Mouse (Mus musculus): ENCODE data around the gene Aff2. TPM values are rescaled to one million over a fixed set of nuclear protein-coding genes. Genes with fewer than 3 reads are reported as not detected.

Gene Aff2
- 2.9 and 3.5 TPM in 2 replicates for polyA plus RNA-seq (2015; fragmentation: Nextera tagmentation; extraction: Ambion mirVana)

DNA sequence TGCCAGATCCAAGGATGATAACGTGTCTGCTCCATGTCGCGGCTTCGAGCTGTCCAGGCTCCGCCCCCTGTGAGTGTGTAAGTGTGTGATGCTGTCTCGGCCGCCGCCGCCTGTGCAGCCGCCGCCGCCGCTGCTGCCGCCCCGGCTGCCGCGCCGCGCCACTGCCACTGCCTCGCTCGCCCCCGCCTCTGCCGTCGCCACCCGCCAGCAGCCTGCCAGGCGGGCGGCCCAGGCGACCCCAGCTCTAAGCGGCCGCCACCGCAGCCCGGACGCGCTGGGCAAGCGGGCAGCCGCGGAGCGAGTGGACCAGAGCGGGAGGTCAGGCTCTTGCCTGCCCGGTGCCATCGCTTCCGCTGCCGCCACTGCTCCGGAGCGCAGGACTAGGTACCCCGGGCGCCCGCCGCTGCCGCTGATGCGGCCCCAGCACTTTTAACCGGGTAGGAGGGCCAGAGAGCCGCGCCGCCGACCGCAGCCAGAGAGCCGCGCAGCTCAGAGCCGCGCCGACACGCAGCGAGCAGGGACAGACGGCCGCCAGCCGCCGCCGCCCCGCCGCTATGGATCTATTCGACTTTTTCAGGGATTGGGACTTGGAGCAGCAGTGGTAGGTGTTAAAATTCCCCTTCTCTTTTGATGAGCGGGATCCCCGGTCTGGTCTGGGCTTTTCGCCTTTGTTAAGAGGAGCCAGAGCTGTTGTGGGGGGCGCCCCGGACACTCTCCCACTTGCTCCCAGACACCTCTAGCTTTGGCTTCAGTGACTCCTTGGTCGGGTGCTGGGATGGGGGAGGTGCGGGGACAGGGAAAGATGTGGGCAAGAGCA lies at the start of gene Aff2:
TSS of gene Aff2 (plus strand) at position 57 of the 817 bp plus-strand sequence.
- H3K9me3 ChIP-seq, result no peaks in the 10 kb centered on the region
- H3K4me1 ChIP-seq, result 0 out of 2 replicates have a peak, but pooled peaks cover 3% of the 10 kb centered on the region
- peak within 1 kb of the TSS; percentile 41 for H3K9ac ChIP-seq
- no peak within 1 kb of the TSS for H3K27ac ChIP-seq
- no peaks in the 10 kb centered on the region; the same call in 1 of the 2 replicates for H3K27me3 ChIP-seq (replicated peaks)
- H3K36me3 ChIP-seq, result no peaks in the 10 kb centered on the region
- peak within 1 kb of the TSS; percentile 64 for H3K4me2 ChIP-seq
- ATAC-seq (ENCODE audit: insufficient read depth, low FRiP score, low read depth), result peak; percentile 65; the same call in 1 of the 2 replicates
- peak within 1 kb of the TSS; percentile 58 for H3K4me3 ChIP-seq (replicated peaks)
- 9% methylated on average over 70 of the region's 79 CpGs for WGBS

DNA sequence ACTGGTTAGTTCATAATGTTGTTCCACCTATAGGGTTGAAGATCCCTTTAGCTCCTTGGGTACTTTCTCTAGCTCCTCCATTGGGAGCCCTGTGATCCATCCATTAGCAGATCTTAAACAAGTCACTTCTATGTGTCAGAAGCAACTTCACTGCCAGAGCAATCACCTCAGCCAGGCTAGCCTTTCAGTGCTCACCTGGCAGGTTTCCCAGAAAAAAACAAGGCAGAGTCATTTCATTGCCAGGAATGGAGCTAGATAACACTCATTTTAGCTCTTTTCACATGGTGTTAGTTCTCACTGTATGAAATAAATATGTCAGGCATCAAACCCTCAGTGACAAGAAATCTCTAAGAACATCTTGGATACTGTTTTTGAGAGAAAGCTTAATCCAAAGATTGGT lies 22.8 kb upstream of the Aff2 start:
- Histone ChIP-seq H3K4me1 (no peaks in the 10 kb centered on the region), H3K4me3 (replicated peaks) (no peak overlapping the region), H3K27ac (no peak overlapping the region), H3K36me3 (no peaks in the 10 kb centered on the region), H3K9ac (no peak overlapping the region), H3K4me2 (no peak overlapping the region), H3K27me3 (replicated peaks) (no peaks in the 10 kb centered on the region), H3K9me3 (no peaks in the 10 kb centered on the region)
- ATAC-seq (ENCODE audit: insufficient read depth, low FRiP score, low read depth), result no peak

DNA sequence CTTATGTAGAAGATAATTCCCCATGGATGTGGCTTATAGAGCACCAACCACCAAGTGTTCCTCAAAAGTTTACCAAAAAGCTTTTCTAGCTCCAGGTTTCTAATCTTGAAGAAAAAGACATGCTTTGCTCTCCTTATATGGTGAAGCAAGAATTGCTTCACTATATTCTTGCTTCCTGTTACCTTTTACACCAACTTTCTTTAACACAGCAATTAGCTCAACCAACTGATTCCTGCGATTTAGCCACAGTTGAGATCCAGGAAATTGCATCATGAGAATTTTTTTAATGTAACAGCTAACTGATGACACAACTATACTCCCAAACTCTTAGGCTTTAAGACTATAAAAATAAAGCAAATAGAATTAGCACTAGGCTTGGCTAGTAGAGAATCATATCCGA lies 4.5 kb upstream of the Aff2 start:
- H3K4me2 ChIP-seq, result no peak overlapping the region
- 0 out of 2 replicates have a peak, but pooled peaks cover 3% of the 10 kb centered on the region for H3K4me1 ChIP-seq
- no peak overlapping the region for H3K9ac ChIP-seq
- no peak overlapping the region for H3K4me3 ChIP-seq (replicated peaks)
- no peaks in the 10 kb centered on the region; the same call in 1 of the 2 replicates for H3K27me3 ChIP-seq (replicated peaks)
- no peaks in the 10 kb centered on the region for H3K36me3 ChIP-seq
- no peak overlapping the region for H3K27ac ChIP-seq
- H3K9me3 ChIP-seq, result no peaks in the 10 kb centered on the region
- ATAC-seq (ENCODE audit: insufficient read depth, low FRiP score, low read depth), result no peak
- 65% methylated on average over 2 of the region's 2 CpGs for WGBS

DNA sequence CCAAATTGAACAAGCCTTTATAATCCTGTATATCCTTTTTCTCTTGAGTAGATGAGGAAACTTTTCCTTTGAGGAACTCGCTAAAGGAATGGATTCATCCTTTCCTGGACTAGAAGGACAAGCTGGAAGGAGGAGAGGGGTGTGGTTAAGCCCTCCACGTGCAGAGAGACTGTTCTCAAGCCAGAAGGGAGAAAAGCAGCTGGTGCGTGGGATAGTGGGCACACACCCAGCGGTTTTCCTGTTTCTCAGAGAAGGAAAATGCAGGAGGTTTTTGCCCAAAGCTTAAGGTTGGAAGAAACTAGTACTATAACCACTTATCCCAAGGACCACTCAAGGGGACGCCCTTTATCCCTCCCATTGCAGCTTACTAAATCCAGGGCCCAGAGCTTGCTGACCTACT lies 734 bp upstream of the Aff2 start:
- no peak overlapping the region for H3K4me3 ChIP-seq (replicated peaks)
- H3K9ac ChIP-seq, result no peak overlapping the region
- no peaks in the 10 kb centered on the region for H3K36me3 ChIP-seq
- H3K4me2 ChIP-seq, result peak overlapping the region; percentile 64
- WGBS, result 38% methylated on average over 5 of the region's 5 CpGs
- 0 out of 2 replicates have a peak, but pooled peaks cover 3% of the 10 kb centered on the region for H3K4me1 ChIP-seq
- ATAC-seq (ENCODE audit: insufficient read depth, low FRiP score, low read depth), result no peak
- H3K9me3 ChIP-seq, result no peaks in the 10 kb centered on the region
- no peaks in the 10 kb centered on the region; the same call in 1 of the 2 replicates for H3K27me3 ChIP-seq (replicated peaks)
- no peak overlapping the region for H3K27ac ChIP-seq

DNA sequence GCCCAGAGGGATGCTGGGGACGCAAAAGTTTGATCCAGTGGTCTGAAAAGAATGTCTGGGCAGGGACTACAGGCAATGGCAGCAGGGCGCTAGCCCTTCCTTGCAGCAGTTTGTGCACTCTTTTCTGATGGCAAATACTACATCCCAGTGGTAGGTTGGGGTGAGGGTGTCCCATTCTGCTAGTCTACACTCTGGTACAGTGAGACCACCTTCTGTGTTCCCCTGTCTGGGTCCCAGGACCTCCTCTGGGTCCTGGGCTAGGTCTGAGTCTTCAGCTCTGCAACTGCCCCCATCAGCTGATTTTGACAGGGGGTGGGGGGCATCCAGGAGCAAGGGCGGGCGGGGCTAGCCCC lies 233 bp upstream of the Aff2 start:
- Histone ChIP-seq H3K4me3 (replicated peaks) (peak overlapping the region; percentile 58), H3K4me2 (peak overlapping the region; percentile 64), H3K27me3 (replicated peaks) (no peaks in the 10 kb centered on the region; the same call in 1 of the 2 replicates), H3K9me3 (no peaks in the 10 kb centered on the region), H3K4me1 (0 out of 2 replicates have a peak, but pooled peaks cover 3% of the 10 kb centered on the region), H3K9ac (no peak overlapping the region), H3K27ac (no peak overlapping the region), H3K36me3 (no peaks in the 10 kb centered on the region)
- WGBS, result 17% methylated on average over 4 of the region's 4 CpGs
- ATAC-seq (ENCODE audit: insufficient read depth, low FRiP score, low read depth), result no peak

DNA sequence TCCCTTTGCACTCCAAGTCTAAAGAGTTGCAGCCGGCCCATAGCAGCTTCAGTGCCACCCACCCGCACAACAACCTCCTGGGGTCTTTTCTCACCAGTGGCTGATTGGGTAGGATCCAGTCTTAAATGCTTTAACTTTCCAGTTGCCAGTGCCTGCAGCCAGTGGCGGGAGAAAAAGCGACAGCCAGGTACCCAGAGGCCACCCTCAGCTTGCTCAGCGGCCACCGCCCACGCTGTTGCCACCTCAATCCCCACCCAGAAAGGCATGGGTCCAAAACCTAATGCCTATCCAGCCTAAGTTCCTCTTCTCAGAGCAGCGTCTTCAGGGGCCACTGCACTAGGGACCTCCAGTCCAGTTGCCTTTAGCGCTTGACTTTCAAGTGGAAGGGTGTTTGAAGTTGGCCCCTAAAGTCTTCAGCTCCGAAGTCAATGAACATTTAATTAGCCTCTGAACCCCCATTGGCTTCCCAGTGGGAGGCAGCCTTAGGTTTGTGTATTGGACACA lies 1.0 kb downstream of the Aff2 start:
- H3K4me2 ChIP-seq, result peak overlapping the region; percentile 64
- ATAC-seq (ENCODE audit: insufficient read depth, low FRiP score, low read depth), result no peak
- no peak overlapping the region for H3K9ac ChIP-seq
- H3K36me3 ChIP-seq, result no peaks in the 10 kb centered on the region
- H3K4me1 ChIP-seq, result 0 out of 2 replicates have a peak, but pooled peaks cover 3% of the 10 kb centered on the region
- no peaks in the 10 kb centered on the region; the same call in 1 of the 2 replicates for H3K27me3 ChIP-seq (replicated peaks)
- WGBS, result 21% methylated on average over 10 of the region's 10 CpGs
- H3K4me3 ChIP-seq (replicated peaks), result peak overlapping the region; percentile 58
- no peak overlapping the region for H3K27ac ChIP-seq
- no peaks in the 10 kb centered on the region for H3K9me3 ChIP-seq

DNA sequence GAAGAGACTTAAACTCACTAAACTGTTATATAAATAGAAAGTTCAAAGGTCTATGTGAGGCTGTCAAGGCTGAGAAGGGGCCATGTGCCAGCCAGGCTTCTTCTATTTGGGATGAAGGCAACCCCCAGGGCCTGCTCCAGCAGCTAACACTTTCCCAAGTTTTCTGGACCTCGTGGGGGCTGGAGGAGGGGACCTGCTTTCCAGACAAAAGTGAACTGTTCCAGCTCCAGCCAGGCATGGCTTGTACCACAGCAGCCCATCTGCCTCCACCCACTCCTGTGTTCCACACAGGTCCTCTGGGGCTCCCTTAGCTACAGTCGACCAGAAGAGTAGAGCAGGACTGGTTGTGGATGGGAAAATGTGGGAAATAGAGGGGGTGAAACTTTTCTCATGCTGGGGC lies 4.1 kb downstream of the Aff2 start:
- Histone ChIP-seq H3K9ac (no peak overlapping the region), H3K9me3 (no peaks in the 10 kb centered on the region), H3K27me3 (replicated peaks) (no peaks in the 10 kb centered on the region; the same call in 1 of the 2 replicates), H3K4me3 (replicated peaks) (no peak overlapping the region), H3K4me2 (no peak overlapping the region), H3K4me1 (0 out of 2 replicates have a peak, but pooled peaks cover 3% of the 10 kb centered on the region), H3K36me3 (no peaks in the 10 kb centered on the region), H3K27ac (no peak overlapping the region)
- WGBS, result 9% methylated on average over 2 of the region's 2 CpGs
- ATAC-seq (ENCODE audit: insufficient read depth, low FRiP score, low read depth), result peak; percentile 10; the same call in 1 of the 2 replicates

DNA sequence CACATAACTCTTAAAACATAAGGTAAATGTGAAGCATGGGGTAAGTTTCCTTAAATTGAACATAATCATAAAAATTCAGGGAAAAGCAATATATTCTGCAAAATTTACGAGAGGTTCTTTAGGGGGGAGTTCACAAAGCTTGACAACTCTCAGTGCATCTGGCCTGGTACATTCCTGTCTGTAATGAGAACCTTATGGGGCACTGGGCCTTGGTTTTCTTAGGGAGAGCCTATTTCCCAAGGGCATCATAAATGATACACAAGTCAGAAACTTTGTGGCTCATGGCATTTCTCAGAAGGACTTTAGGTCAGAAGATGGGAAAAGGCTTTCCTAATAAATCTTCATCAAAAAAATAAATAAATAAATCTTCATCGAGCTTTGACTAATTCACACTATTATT lies 13.2 kb downstream of the Aff2 start:
- no peak for ATAC-seq (ENCODE audit: insufficient read depth, low FRiP score, low read depth)
- Histone ChIP-seq H3K27me3 (replicated peaks) (no peaks in the 10 kb centered on the region), H3K9ac (no peak overlapping the region), H3K4me3 (replicated peaks) (no peak overlapping the region), H3K36me3 (no peaks in the 10 kb centered on the region), H3K27ac (no peak overlapping the region), H3K4me2 (no peak overlapping the region), H3K9me3 (no peaks in the 10 kb centered on the region), H3K4me1 (no peaks in the 10 kb centered on the region)
- WGBS, result 57% methylated on average over 2 of the region's 2 CpGs

DNA sequence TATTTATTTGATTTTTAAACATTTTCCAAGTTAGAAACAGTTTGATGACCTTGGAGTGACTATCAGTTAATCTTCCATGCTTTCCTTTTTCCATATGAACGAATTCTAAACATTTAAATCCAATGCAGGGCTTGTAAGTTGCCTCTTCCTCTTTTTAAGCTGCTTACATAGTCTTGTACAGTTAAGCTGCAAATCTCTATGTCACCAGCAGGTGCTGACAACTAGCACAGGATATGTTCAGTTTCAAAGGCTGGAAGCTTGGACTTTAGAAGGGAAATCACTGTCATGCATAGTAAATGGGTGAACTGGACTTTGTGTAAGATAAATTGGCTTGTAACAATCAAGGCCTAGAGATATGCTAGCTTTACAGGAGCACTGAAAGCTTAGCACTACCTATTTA lies 29.6 kb downstream of the Aff2 start:
- H3K9me3 ChIP-seq, result no peaks in the 10 kb centered on the region
- no peak for ATAC-seq (ENCODE audit: insufficient read depth, low FRiP score, low read depth)
- no peaks in the 10 kb centered on the region for H3K36me3 ChIP-seq
- H3K4me1 ChIP-seq, result no peaks in the 10 kb centered on the region
- H3K9ac ChIP-seq, result no peak overlapping the region
- H3K4me2 ChIP-seq, result no peak overlapping the region
- H3K4me3 ChIP-seq (replicated peaks), result no peak overlapping the region
- WGBS, result 18% methylated on average over 1 of the region's 1 CpGs
- no peaks in the 10 kb centered on the region for H3K27me3 ChIP-seq (replicated peaks)
- no peak overlapping the region for H3K27ac ChIP-seq

DNA sequence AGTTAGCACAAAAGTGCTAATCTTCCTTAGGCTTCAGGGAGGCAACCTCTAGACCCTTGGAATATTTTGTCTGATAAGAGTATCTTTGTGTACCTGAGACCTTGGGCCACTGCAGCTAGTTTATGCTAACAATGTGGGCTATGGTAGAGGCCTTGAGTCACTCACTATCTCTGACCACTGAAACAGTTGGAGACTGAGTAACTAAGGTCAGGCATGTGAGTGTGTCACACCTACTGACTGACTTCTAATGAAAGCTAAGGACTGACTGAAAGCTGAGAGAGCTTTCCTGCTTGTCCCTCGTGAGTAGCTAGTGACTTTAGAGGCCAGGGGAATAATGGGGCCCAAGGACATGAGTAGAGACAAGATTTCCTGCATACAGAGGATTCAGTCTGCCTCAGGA lies 54.9 kb downstream of the Aff2 start:
- WGBS, result 44% methylated on average over 1 of the region's 1 CpGs
- ATAC-seq (ENCODE audit: insufficient read depth, low FRiP score, low read depth), result peak; percentile 65; the same call in 1 of the 2 replicates
- Histone ChIP-seq H3K27ac (no peak overlapping the region), H3K9me3 (no peaks in the 10 kb centered on the region), H3K36me3 (no peaks in the 10 kb centered on the region), H3K27me3 (replicated peaks) (no peaks in the 10 kb centered on the region), H3K4me3 (replicated peaks) (no peak overlapping the region), H3K4me1 (no peaks in the 10 kb centered on the region), H3K4me2 (no peak overlapping the region), H3K9ac (no peak overlapping the region)

DNA sequence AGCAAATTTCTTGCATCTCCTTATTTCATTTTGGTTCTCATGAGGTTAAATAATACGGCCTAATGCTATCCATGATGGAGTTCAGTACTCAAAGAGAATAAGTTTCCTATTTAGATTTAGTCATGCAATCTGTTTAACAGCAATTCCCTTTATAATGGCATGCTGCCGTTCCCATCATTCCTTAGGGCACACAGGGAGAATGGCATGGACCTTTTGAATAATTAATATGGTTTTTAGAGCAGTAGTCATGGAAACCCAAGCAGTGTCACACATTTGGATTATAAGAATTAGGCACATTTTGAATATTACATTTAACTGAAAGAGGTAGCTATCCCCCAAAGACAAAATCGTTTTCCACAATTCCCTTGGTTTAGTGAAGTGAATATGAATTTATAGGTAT lies 78.3 kb downstream of the Aff2 start:
- Histone ChIP-seq H3K9ac (no peak overlapping the region), H3K4me2 (no peak overlapping the region), H3K27ac (no peak overlapping the region), H3K9me3 (no peaks in the 10 kb centered on the region), H3K4me1 (no peaks in the 10 kb centered on the region), H3K27me3 (replicated peaks) (no peaks in the 10 kb centered on the region), H3K4me3 (replicated peaks) (no peak overlapping the region), H3K36me3 (no peaks in the 10 kb centered on the region)
- WGBS, result 78% methylated on average over 3 of the region's 3 CpGs
- ATAC-seq (ENCODE audit: insufficient read depth, low FRiP score, low read depth), result no peak

DNA sequence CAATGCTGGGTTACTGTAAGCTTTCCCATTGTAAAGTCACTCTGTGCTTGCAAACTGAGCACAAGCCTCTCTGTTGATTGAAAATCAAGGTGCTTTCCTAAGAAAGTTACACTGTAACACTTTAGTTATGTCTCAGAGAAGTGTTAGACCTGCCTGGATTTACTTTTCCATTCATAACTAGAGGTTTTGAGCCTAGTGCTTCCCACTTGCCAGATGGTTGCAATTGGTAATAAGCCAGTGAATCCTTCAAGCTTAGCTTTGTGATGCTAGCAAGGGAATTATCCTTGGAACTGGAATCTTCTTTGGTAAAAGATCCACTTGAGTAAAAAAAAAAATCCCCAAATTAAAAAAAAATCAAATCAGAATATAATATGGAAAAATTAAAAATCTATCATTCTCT lies 81.8 kb downstream of the Aff2 start:
- Histone ChIP-seq H3K4me3 (replicated peaks) (no peak overlapping the region), H3K4me1 (no peaks in the 10 kb centered on the region), H3K9ac (no peak overlapping the region), H3K27me3 (replicated peaks) (no peaks in the 10 kb centered on the region), H3K27ac (no peak overlapping the region), H3K9me3 (no peaks in the 10 kb centered on the region), H3K4me2 (no peak overlapping the region), H3K36me3 (no peaks in the 10 kb centered on the region)
- no peak for ATAC-seq (ENCODE audit: insufficient read depth, low FRiP score, low read depth)

Data from stomach, embryonic 15.5 days (tissue).